Mouse (Mus musculus): ENCODE measurements around the gene Gtpbp4.
"Not testable (repeated sequence)": the region's sequence is repeated elsewhere in the genome, so short reads cannot be mapped to it uniquely, and the experiment has no call there.

Gene Gtpbp4

DNA sequence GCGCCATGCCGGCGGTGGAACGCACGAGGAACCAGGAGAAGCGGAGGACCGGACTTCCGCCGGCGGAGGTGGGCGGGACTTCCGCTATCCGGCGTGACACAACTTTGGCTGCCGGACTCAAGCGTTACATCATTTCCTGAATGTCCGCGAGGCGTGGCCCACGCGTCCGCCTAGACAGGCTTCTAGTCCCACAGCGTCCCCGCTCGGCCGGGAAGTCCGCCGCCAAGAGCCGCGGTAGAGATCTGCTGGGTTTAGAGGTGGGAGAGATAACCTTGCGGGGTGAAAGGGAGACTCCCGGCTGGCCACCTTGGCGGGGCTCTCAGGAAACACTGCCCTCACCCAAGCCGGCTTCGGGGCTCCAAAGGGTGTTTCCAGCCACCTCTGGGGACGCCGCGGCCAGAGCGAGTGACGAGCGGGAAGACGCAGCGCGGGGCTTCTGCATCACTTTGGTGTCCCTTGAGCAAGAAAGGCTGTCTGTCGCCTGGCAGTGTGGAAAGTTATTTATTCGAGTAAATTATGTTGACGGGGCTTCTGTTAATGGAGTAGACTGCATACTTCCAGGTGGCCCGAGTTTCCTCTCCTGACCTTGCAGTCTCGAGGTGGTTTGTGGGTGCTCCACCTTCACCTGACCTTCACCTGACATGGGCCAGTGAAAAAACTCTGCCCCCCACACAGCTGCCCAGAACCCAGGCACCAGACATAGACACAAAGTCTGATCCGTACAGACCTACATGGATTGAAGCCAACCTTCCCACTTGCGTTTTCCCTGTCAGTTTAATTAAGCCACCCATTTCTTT lies at the start of gene Gtpbp4:
Gtpbp4 (minus strand) TSS at position 94 of the 797 bp plus-strand sequence.
- DNase-seq: peak; percentile 98

DNA sequence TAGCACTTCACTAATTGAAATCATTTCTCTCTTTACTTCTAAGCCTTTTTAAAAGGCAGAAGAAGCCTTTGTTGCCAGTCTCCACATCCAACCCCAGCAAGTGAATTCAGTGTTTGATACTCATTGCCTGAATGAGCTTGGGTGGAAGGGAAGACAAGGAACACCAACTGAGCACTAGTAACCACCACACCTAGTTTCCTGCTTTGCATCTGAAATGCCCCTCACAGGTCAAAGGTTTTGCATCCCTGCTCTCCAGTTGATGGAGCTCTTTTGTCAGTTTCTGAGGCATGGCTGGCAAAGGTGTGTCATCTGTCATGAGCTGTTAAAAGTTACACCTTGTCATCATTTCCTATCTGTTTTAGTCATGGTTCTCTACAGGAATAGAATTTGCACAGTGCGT lies 48.8 kb upstream of the Gtpbp4 start:
- DNase-seq: no peak

DNA sequence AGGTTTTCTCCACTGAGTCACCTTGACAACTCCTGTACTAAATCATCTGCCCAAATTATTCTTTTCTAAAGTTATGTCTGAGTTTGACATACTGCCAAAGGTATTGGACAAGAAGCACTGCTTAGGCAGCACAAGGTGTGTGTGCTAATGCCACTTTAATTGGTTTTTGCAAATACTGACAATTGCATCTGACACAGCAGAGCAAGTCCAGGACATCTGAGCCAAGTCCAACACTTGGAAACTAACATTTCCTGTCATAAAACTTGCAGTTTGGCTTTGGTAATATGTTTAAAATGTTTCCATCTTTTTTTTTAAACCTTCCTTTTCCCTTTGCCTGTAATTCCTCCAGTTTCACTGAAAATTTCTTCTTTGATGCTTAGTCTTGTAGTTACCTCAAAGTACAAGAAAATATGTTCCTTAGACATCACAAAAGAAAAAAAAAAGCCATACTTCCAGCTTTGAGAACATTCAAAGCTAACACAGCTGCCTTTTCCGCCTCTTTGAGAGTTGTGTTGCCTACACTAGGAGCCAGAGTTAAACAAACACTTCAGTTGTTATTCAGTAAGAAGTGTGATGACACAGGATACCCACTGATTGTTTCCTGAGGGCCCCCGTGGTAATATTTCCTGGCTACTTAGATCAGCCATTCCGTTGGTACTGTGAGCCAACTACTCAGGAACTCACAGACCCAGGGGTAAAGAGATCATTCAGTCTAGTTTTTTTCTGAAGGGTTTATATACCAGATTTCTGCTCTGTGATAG lies 47.6 kb upstream of the Gtpbp4 start:
- DNase-seq: no peak

- peak; percentile 26 to 63 for DNase-seq
Observed at GRCm38 (mm10) chr13:9040626-9041025, 44.7 kb upstream of the Gtpbp4 start.

DNA sequence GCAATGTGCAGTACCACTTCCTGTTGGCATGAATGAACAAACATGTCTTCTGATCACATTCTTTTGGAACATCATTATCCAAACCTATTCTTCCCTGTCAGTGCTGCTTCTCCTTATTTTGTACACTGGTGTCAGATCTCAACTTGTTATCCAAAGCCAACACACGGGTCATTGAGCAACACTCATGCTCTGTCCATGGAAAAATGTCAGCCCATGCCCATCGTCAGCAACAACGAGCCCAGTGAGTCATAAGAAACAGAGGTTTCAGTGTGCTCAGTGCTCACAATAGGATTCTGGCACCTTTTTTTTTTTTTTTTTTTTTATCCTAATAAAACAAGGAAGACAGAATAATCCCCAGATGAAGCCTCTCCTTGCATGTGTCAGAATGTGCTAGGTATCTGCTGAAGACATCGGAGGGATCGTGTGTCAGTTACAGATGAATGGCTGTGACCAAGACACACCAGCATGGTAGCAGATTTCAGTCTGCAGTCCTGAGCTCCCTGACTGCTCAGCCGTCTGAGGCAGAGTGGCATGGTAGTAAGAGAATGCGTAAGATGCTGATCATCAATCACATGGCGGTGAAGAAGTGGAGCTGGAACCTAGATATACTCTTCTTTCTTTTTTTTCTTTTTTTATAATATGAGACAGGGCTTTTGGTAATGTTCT lies 36.2 kb upstream of the Gtpbp4 start:
- no peak for DNase-seq

DNA sequence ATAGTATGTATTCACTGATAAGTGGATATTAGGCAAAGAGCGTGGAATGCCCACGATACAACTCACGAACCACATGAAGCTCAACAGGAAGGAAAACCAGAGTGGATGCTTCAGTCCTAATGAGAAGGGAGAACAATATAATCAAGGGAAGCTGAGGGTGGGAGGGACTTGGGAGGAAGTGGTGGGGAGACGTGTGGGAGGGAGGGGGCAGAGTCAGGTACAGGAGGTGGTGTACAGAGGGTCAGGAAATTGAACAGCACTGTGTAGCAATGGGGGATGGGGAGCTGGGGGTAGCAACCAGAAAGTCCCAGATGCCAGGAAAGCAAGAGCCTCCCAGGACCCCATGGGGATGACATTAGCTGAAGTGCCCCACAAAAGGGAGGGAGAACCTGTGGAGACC lies 34.5 kb upstream of the Gtpbp4 start:
- DNase-seq: no peak

- no peak for DNase-seq
Observed at GRCm38 (mm10) chr13:9027251-9027650, 31.4 kb upstream of the Gtpbp4 start.

DNA sequence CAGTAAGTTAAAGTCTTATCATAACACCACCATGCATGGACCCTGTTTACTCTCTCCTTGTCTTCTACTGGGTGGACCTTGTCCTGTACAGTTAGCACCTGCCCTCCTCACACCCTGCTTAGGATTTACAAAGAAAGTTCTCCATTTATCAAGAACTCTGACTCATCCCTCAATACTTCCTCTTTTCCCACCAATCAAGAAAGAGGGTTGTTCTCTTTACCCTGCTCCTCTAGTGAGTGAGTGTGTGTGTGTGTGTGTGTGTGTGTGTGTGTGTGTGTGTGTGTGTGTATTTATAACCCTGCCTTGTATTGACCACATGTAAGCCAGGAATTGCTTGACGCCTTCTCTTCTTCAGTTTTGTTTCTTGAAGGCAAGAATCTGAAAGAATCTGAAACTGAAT lies 26.7 kb upstream of the Gtpbp4 start:
- DNase-seq: no peak

DNA sequence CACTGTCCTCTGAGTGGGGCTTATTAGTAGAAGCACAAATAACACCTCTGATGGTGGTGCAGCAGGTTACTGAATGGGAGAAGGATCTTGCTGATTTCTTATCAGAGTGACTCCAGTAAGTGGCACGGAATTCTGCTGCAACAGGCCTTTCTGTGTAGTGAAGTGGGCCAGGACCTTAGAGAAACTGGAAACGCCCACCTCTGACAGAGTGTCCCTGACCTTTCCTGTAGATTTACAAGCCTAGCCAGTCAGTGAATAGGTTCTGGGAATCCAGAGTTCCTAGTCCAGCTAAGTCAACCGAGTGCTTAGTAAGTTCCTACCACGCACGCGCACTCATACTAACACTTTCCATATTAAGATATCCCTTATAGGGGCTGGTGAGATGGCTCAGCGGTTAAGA lies 25.7 kb upstream of the Gtpbp4 start:
- peak in 1 of 2 experiments; percentile 34 for DNase-seq

DNA sequence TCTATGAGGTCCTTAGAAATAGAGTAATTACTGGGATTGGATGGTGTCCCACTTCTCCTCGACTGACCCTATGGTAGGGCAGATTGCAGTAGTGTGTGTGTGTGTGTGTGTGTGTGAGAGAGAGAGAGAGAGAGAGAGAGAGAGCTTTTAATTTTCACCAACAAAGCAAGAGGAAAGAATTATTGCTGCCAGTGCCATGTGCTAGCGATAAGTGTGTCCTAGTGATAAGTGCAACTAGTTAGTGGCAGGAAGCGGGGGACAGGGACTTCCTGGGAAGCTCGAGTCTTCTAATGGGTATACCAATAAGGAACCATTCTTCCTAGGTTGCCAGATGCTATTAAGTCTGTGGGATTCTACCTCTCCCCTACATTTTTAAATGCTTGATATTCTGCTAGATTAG lies 23.8 kb upstream of the Gtpbp4 start:
- DNase-seq: no peak

GRCm38 (mm10) chr13:9018974-9019587 lies 23.2 kb upstream of the Gtpbp4 start:
- no peak for DNase-seq

GRCm38 (mm10) chr13:9017190-9017589 lies 21.3 kb upstream of the Gtpbp4 start:
- peak; percentile 83 to 88 for DNase-seq

GRCm38 (mm10) chr13:9014431-9014830 lies 18.5 kb upstream of the Gtpbp4 start:
- DNase-seq: peak; percentile 67 to 74

- DNase-seq: no peak
Observed at GRCm38 (mm10) chr13:9013483-9013882, 17.6 kb upstream of the Gtpbp4 start.

DNA sequence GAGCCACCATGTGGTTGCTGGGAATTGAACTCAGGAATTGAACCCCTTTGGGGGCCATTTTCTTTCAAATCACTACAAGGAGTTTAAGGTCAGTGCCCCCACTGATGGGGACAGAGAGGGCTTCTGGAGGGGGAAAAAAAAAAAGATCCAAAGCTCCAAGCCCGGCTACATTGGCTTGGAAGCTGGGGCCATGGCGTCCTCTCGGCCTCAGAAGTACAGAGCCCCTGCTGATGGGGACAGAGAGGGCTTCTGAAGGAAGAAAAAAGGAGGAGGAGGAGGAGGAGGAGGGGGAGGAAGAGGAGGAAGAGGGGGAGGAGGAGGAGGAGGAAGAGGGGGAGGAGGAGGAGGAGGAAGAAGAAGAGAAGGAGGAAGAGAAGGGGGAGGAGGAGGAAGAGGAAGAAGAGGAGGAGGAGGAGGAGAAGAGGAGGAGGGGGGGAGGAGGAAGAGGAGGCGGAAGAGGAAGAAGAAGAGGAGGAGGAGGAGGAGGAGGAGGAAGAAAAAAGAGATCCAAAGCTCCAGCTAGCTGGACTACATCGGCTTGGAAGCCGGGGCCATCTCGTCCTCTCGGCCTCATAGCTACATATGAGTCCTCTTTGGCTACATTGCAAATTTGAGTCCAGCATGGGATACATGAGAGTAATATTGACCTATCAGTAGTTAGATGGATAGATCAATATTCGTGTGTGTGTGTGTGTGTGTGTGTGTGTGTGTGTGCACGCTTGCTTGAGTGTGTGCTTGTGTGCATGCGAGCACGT lies 15.9 kb upstream of the Gtpbp4 start:
- DNase-seq: peak; percentile 62 to 85

DNA sequence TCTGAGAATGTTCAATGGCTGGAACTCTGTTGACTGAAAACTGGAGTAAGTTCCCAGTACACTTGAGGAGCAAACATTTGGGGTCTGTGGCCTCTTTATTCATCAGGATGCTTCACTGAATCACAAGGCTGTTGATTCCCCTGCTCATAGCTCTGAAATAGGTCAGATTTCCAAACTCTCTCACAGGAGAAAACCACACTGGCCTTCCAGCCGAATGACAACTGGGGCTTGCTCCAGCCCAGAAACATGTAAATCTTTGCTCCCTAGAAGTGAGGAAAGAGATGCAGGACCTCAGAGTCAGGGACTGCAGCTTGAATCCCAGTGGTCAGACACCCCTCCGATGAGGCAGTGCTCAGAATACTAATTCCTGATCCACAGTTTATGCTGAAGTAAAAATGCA lies 7.4 kb upstream of the Gtpbp4 start:
- no peak for DNase-seq

DNA sequence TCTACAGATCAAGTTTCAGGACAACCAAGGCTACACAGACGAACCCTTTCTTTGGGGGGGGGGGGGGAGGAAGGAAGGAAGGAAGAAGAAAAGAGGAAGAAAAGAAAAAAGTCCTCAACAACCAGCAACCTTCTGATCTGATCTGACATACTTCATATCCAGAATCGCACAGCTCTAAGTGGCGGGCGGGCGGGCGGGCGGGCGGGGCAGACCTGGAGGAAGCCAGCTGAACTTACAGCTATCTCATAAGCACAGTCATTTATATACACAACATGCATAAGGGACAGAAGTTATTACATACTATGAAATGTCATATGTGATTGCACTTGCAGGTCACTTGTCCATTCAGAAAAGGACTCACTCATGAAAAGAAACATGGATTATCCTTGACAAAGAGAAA lies 3.6 kb upstream of the Gtpbp4 start:
- DNase-seq: no peak

DNA sequence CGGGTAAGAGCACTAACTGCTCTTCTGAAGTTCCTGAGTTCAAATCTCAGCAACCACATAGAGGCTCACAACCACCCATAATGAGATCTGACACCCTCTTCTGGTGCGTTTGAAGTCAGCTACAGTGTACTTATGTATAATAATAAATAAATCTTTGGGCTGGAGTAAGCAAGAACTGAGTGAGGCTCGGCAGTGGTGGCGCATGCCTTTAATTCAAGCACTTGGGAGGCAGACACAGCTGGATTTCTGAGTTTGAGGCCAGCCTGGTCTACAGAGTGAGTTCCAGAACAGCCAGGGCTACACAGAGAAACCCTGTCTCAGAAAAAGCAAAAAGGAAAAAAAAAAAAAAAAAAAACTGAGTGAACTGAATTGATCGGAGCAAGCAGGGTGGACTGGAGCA lies 1.3 kb upstream of the Gtpbp4 start:
- DNase-seq: not testable (repeated sequence)

- DNase-seq: no peak
Observed at GRCm38 (mm10) chr13:8995159-8995989, 509 bp downstream of the Gtpbp4 start.

DNA sequence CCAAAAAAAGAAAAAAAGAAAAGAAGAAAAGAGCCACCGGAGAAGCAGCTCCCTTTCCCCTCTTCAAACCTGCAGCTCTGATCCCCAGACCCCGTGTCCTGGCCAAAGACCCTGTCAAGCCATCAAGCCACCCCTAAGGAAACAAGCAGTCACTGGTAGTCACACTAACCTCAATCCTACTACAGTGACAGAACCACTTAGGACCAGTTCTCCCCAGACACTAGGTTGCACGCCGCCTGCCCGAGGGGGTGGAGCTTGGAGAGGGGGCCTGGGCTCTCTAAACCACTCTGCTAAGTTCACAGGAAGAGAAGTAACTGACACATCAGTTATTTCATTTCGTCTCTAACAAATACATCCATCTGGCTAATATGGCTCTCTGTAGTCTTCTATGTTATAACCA lies 3.7 kb downstream of the Gtpbp4 start:
- DNase-seq: no peak

DNA sequence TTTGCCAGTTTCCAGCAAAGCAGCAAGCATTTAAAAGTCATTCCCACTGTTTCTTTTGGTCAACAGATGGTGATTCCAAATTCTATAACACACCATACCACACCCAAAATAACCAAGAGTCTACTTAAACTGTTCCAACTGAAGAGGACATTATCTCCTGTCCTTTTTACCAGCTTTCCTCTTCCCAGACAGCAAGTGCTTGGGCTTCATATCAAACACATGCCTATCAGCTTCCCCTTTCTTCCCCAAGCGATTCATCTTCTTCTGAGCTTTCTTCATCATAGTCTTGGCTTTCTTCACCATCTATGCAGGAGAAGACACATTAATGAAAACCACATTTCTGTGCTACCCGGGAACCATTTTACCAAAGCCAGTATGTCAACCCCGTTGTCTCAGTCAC lies 22.9 kb downstream of the Gtpbp4 start:
- DNase-seq: no peak

DNA sequence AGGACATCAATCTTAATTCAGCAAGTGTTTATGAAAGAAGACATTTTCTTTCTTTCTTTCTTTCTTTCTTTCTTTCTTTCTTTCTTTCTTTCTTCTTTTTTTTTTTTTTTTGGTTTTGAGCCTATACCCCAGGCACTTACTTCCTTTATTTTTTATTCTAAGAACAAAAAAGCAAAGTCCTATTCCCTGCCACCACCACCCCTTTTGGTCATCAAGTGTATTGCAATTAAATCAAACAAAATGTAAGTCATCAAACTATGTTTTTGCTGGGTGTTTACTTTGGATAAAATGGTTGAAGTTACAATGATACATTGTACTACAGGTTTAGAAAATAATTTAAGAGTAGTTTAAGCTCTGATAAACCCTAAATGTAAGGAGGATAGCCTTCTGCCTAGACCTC lies 23.5 kb downstream of the Gtpbp4 start:
- no peak for DNase-seq
